Mouse (Mus musculus) erythroblast, adult 5-6 weeks (primary cell): ENCODE data around the gene Rab22a. TPM values are rescaled to one million over a fixed set of nuclear protein-coding genes. Genes with fewer than 3 reads are reported as not detected.
A peak's percentile ranks its signal among the peaks of the same experiment; 100 is the strongest.

Experiments
- ATAC-seq: replicated peaks from 2 replicates; pipeline ENCODE4 v1.8.0; 2016; ENCODE audit warnings: moderate number of reproducible peaks, mild to moderate bottlenecking, moderate TSS enrichment, inconsistent platforms; ENCODE audit not compliant: poor library complexity, low FRiP score, severe bottlenecking
- total RNA-seq, 2 experiments: library from RNA; stranded (forward) in 1 of 2; stranded (reverse) in 1 of 2; fragments of 150-400 nt in 1 of 2; fragments of 200-764, 138-1000 nt in 1 of 2; gene quantifications; 2 replicates each; pipeline versions ENCODE4 v1.2.3 to v1.2.4; 2015 to 2017; ENCODE audit warnings: low replicate concordance in 2 of 2

Gene Rab22a
- total RNA-seq, 2 experiments from 2014 or later: 3.1 to 3.3 TPM

DNA sequence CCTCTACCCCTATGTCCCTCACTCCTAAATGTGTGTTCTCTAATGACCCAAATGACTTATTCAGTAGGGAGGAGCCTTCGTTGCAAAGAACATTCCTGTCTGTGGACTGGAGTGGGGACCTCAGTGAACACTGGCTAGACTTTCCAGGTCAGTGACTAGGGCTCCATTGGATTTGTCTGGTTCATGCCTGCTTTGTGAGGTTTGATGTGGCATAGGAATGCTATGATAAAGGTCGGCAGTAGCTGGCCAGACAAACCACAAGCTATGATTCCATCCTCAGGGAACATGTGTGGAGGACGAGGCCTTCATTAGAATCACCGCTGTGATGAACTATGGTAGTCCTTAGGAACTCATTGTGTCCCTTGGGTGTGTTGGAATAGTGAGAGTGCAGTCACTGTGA lies 5.2 kb downstream of the Rab22a start:
- no peak for ATAC-seq

DNA sequence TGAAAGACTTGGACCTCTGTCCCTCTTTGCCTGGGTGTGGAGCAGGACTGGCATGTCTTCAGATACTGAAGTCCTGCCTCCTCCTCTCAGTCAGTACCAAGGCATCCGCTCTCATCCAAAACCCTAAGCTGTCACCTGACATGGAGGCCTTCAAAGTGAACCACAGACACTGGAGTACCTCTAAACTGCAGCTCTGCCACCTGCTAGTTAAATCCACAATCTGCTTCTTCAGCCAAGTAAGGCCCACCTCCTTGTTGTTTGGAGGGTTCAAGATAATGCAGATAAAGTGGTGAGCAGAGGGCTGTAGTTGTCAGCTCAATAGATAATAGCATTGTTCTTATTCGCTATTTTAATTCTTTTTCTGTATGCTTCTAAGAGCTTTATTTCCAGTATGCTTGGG lies 5.7 kb downstream of the Rab22a start:
- no peak for ATAC-seq

GRCm38 (mm10) chr2:173666876-173667275 lies 7.3 kb downstream of the Rab22a start:
- ATAC-seq: no peak

DNA sequence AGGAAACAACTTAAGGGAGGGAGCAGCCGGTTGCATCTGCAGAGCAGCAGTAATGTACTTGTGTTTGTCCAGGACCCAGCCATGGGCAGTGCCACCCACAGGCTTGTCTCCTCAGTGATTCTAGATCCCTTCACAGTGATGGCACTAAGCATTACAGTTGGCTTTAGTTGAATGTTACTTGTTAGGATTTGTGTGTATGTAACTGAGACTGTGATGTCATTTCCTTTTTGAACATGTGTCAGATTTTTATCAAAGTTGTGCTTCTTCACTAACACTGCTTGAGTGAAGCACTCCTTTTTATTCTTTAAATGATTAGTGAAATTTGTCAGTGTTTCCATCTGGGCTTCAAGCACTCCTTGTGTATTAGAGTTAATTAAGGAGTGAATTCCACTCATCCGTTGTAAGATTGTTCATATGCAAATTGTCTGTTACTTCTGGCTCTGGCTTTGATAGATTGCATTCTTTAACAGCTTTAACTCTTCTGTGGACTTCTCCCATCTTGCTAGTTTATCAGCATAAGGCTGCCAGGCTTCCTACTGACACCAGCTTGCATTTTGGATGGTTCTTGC lies 12.9 kb downstream of the Rab22a start:
- no peak for ATAC-seq

- peak; percentile 55; the same call in 1 of the 2 replicates for ATAC-seq
These were observed 13.9 kb downstream of the Rab22a start for GRCm38 (mm10) chr2:173673469-173673868.

- no peak for ATAC-seq
These were observed 19.0 kb downstream of the Rab22a start for GRCm38 (mm10) chr2:173678593-173678992.

DNA sequence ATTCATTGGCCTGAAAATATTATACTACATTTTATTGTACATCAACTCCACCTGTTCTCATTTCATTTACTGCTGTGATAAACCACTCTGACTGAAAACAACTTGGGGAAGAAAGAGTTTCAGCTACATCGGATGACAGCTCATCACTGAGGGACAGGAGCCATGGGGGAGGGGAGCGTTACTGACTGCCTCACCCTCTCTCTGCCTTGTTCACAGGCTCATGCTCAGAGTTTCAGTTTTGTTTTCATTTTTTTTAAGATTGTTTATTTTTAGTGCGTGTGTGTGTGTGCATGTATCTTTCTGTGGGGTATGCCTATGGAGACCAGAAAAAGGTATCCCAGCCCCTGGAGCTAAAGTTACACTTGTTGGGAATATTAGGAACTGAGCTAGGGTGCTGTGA lies 19.7 kb downstream of the Rab22a start:
- ATAC-seq: no peak

DNA sequence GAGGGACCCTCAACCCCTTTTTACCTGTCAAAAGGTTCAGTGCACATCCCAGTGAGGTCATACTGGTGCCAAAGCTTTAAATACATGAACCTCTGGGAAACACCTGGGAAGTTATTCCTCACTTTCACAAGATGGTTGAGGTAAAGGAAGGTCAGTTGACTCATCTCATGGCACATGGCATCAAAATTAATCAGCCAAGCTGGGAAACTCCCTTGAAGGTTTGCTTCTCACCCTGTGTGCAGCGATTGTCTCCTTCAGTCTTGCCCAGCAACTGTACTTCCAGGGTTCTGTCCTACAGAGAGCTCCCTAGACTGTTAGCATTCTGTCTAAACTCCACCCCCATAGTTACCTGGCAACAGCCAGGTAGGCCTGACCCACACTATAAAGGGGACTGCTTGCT lies 20.6 kb downstream of the Rab22a start:
- no peak for ATAC-seq

DNA sequence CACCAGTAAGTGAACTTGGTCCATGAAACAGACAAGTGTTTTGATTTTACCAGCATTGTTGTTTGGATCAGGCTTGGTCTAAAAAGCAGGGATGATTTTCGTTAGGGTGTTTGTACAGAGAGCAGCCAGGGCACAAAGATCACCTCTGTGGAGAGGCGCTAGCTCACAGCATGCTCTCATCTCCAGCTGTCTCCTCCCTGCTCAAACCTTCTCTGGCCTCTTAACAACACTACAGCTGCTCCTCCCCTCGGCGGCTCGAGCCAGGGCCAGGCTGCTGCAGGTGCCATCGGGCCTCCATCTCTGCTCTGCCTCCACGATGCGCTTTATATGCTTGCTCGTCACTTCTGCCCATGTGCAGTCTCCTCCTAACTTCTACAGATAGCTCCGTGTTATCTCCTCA lies 23.2 kb downstream of the Rab22a start:
- no peak for ATAC-seq

GRCm38 (mm10) chr2:173685781-173686361 lies 26.3 kb downstream of the Rab22a start:
- no peak for ATAC-seq

GRCm38 (mm10) chr2:173687363-173687762 lies 27.8 kb downstream of the Rab22a start:
- ATAC-seq: no peak

DNA sequence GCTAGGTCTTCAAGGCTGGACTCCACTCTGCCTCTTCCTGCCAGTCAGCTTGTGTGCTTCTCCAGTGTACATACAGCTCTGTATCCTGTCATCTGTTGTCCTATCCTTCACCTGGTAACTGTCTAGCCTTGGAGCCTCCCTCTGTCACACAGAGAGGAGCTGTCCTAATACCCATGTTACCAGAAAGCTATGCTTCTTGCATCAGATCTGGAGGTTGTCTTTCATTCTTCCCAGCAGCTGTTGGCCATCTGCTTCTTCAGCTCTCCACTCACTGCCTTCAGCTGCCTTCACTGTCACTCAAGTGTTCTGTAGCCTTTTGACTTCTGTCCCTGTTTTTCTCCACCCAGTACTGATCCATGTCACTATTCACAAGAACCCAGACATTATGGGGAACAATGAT lies 30.3 kb downstream of the Rab22a start:
- ATAC-seq: no peak

DNA sequence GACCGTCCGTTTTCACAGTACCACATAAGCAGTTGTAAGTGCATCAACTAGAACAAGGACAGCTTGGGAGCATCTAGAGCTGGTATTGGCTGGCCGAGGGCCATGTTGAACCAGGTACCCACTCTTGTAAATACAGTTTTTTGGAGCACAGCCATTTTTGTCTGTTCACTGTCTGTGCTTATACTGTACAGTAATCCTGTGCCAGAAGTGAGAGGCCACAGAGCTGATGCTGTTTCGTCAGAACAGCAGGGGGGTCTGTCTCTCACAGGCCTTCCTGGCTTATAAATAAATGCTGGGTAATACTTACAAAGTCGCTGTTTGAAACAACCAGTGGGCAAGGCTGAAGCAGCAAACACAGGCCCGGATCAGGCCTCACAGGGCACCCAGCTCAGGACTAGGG lies 32.2 kb downstream of the Rab22a start:
- ATAC-seq: no peak

DNA sequence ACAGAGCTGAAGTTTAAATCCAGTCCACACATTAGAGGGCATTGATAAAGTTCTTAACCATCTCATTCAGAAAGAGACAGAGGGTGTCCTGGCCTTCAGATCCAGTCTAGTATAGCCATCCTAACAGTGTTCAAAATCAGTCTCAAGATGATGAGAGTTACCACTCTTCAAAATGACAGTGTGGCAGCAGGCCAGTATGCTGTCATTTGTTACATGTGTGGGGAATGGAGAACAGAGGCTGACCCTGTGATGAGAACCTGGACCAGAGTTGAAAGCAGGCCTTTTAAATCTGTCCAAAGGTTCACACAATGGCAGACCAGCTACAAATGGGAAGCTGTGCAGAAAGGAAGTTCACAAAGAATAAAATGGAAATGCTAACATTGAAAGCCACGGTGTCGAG lies 33.1 kb downstream of the Rab22a start:
- ATAC-seq: no peak

- ATAC-seq: no peak
These were observed 39.3 kb downstream of the Rab22a start for GRCm38 (mm10) chr2:173698850-173699249.

DNA sequence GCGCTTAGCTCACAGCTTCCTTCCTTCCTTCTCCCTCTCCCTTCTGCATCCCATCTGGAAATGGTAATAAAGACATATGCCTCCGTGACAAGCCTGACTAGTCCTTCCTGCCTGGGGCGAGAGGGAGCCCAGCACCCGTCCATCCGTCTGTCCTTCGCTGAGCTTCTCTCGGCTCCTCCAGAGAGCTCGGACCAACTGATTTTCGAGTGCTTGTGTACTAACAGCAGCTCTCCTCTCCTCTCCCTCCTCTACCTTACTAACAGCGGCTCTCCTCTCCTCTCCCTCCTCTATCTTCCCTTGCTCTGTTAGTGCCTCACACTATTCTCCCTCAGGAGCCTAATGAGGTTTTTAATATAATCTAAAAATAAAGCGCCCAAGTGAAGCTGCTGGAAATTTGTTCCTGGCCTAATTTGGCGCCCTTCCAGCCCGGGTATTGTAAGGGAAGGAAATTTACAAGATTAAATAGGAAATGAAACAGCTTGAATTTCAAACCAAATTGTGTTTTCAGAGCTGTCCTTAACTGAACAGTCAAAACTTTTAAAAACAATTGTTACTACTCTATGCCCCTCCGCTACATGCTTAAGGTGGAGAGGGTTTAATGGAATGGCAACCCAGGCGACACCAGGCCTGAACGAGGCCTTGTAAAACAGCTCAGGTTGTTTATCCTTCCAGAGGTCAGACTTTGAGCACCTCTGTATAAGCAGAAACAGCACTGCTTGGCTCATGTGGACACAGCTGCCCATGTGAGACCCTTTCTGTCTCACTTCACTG lies 42.7 kb downstream of the Rab22a start:
- ATAC-seq: no peak

GRCm38 (mm10) chr2:173702867-173703237 lies 43.3 kb downstream of the Rab22a start:
- ATAC-seq: no peak

GRCm38 (mm10) chr2:173705827-173706551 lies 46.4 kb downstream of the Rab22a start:
- no peak for ATAC-seq

GRCm38 (mm10) chr2:173707626-173708025 lies 48.1 kb downstream of the Rab22a start:
- 0 out of 2 replicates have a peak, but pooled peaks have one; percentile 43 for ATAC-seq

GRCm38 (mm10) chr2:173710193-173710592 lies 50.6 kb downstream of the Rab22a start:
- ATAC-seq: no peak

GRCm38 (mm10) chr2:173712656-173713055 lies 53.1 kb downstream of the Rab22a start:
- ATAC-seq: no peak
